Mouse (Mus musculus) yolk sac, embryonic 10.5 days (tissue): ENCODE results near the gene Ss18l1.
A peak's percentile ranks its signal among the peaks of the same experiment; 100 is the strongest.

Source experiments
- DNase-seq: peaks from one replicate; pipeline ENCODE4 v3.0.0-alpha.2; 2017; ENCODE audit warnings: low spot score

Gene Ss18l1

GRCm38 (mm10) chr2:180040406-180040805 lies 1.9 kb upstream of the Ss18l1 start:
- DNase-seq, result no peak

DNA sequence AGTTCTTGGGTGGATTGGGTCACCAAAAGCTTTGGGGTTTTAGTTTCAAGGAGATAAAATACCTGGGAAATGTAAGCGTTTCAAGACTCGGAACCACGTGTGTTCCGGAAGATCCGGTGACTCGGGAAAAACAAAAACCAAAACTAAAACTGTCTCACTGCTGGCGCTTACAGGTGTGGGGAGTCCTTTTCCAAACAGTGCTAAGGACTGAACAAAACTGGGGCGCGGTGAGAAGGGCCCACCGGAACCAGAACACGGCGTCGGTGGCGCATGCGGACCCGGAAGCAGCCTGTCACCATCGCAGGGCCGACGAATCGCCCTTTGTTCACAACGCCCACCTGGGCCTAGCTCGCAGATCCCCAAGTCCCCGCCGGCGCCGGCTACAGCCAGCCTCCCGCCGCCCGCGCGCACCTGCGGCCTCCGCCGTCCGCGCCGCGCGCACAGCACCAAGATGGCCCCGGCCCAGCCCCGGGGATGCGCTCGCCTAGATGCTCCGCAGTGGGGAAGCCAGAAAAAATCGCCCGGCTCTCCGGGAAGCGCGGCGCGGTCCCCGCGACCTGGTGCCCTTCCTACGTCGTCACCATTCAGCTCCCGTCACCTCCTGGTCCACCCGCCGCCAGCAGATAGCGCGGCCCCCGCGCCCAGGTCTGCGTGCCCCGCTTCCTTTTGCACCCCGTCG lies 593 bp upstream of the Ss18l1 start:
- peak; percentile 58 for DNase-seq

GRCm38 (mm10) chr2:180042858-180043515 lies 678 bp downstream of the Ss18l1 start:
- DNase-seq, result no peak

- DNase-seq, result no peak
These were observed 3.0 kb downstream of the Ss18l1 start for GRCm38 (mm10) chr2:180045283-180045682.

- no peak for DNase-seq
These were observed 5.3 kb downstream of the Ss18l1 start for GRCm38 (mm10) chr2:180047580-180047979.

DNA sequence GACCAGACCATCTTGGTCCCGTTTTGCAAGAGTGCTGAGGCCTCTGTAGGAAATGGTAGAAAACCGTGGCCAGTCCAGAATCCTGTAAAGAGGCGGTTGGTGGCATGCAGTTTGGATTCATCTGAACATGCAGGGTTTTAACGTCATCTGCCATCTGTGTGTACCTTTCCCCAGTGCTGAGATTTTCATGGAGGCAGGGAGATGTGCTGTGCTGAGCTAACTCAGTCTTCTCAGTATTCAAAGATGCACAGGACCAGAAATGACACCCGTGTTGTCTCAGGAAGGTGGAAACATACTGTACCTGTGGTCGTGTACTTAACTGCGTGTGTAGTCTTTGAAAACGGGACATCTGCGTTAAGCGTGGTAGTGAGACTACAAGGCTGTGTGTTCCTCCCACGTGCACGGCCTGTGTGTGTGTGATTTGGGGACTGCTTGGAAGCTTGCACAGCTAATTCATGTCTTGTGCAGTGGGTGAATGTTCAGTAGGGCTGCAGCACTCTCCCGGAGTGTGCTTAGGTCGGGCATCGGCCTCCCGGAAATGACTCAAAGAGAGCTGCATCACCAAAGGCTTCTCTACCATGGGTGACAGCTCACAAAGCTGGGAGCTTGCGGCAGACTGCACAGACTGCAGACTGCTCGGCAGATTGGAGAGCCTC lies 5.8 kb downstream of the Ss18l1 start:
- DNase-seq, result no peak

- peak; percentile 72 for DNase-seq
These were observed 8.7 kb downstream of the Ss18l1 start for GRCm38 (mm10) chr2:180050986-180051385.

GRCm38 (mm10) chr2:180051986-180052733 lies 9.9 kb downstream of the Ss18l1 start:
- no peak for DNase-seq

GRCm38 (mm10) chr2:180053001-180053400 lies 10.7 kb downstream of the Ss18l1 start:
- DNase-seq, result no peak

GRCm38 (mm10) chr2:180063338-180064131 lies 21.2 kb downstream of the Ss18l1 start:
- DNase-seq, result no peak

DNA sequence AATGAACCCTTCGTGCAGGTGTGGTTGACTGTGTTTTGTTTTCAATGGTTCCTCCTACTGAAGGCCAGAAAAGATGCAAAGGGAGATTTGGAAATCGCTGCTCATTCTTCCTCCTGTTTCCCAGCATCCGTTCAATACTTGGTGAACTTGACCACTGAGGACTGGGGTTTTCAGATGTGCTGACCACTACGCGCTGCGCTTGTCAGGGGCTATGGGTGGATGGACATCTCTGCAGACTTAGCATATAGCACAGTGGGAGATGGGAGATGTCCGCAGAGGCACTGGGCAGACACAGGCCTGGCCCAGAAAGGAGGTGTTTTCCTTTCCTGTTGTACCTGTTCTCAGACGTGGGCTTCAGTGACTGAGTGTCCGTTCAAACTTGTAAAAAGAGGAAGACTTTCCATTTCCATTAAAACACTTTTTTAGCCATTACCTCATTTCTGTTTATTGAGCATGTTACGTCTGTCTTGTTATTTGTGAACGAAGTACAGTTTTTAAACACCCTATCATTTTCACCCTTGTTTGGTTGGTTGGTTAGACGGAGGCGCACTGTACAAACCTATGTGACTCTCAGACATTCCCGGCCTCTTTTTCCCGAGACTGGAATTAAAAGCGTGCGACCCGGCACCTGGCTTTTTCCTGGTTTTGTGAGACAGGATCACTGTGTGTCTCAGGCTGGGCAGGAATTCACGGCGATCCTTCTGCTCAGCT lies 27.6 kb downstream of the Ss18l1 start:
- DNase-seq, result no peak

GRCm38 (mm10) chr2:180070481-180071453 lies 28.5 kb downstream of the Ss18l1 start, which contains the start of gene Mtg2:
Mtg2 (plus strand) TSS chr2:180070588.
- peak; percentile 93 for DNase-seq

GRCm38 (mm10) chr2:180071671-180072070 lies 29.4 kb downstream of the Ss18l1 start:
- DNase-seq, result no peak

- no peak for DNase-seq
These were observed 30.6 kb downstream of the Ss18l1 start for GRCm38 (mm10) chr2:180072886-180073285.

DNA sequence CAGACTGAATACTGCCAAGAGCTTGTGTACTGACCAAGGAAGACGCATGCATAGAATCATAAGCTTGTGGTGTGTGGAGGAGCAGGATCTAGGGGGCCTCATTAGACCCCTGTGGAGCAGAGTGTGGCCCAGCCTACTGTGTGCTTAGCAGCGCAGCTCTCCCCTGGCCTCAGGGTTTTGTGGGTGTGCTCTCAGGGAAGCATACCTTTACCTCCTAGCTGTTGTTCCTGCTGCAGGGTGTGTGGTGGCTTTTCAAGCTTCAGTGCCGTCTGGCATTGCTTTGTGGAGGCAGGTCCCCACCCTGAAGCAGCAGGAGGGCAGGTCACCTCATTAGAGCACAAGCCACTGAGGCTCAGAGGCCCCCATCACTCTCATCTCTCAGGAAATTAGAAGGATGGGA lies 35.3 kb downstream of the Ss18l1 start:
- DNase-seq, result no peak

GRCm38 (mm10) chr2:180080680-180081079 lies 38.4 kb downstream of the Ss18l1 start:
- no peak for DNase-seq

DNA sequence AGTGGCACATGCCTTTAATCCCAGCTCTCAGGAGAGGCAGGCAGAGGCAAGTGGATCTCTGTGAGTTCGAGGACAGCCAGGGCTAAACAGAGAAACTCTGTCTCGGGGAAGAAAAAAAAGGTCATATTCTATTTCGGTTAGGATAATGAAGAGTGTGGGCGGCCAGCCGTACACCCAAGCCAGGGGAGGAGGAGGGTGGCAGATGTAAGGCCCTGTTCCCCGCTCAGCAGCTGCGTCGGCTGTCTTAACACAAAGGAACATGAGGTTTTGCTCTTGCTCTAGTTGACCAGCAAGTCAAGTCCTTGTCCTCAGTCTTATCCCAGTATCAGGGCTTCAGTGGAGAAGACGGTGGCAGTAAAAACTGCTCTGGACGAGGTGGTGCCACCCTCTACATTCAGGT lies 40.8 kb downstream of the Ss18l1 start:
- DNase-seq, result no peak

- DNase-seq, result no peak
These were observed 42.3 kb downstream of the Ss18l1 start for GRCm38 (mm10) chr2:180084565-180084964.

DNA sequence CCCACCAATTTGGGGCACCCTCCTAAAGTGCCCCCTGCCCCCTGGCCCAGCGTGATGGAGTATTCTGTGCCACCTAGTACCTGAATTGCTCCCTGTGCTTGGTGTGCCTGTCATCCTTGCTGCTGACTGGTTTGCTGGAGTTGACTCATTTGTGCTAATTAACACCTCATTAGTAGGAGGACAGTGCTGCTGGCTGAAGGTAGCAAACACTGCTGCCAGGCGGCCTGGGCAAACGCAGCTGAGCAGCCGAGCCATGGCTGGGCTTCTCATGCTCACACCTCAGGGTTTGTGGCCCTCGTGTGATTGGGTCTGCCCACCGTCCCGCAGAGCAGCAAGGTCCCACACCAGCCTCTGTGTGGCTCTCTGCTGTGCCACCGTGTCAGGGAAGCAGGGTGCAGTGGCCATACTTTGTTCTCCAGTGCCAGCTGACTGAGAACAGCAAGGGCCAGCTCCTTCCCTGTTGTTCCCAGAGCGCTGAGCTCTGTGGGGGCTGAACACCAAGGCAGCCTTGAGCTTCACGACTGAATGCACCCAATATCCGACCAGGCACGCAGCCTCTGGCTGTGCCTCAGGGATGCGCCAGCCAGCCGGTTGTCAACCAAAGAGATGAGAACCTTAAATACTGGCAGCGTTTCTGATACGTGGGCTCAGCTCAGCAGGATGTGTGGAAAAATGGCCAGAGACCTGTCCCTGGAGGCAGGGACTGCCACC lies 43.8 kb downstream of the Ss18l1 start:
- DNase-seq, result no peak
